Mouse (Mus musculus): ENCODE measurements at regions not wholly inside any gene's neighbourhood (a gene's known extent, or its start where the extent isn't known, plus 50 kb on each side); places are given as distances from the start of the nearest gene placed in this dataset.
A peak's percentile ranks its signal among the peaks of the same experiment; 100 is the strongest.

DNA sequence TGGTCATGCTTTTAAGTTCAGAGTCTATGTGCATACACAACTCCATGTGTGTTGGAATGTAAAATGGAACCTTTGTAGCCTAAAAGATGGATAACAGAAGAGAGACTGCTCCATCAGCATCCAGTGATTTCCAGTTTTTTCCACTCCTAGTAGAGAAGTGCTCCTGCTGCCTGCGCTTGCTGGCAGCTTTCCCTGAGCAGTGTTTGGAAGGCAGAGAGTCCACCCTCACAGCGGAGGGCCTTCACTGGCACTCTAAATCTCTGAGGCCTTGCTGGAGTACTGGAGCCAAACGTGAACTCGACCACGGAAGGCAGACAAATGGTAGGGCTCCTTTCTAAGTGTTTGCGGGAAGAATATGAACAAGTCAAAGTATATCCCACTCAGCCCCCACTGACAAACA is 108.0 kb upstream of the Ank start:
- DNase-seq (ENCODE audit: low spot score in 2 of 2) = peak; percentile 11 to 15
- intact Hi-C loops (cut with DNase I) = no loop called here

DNA sequence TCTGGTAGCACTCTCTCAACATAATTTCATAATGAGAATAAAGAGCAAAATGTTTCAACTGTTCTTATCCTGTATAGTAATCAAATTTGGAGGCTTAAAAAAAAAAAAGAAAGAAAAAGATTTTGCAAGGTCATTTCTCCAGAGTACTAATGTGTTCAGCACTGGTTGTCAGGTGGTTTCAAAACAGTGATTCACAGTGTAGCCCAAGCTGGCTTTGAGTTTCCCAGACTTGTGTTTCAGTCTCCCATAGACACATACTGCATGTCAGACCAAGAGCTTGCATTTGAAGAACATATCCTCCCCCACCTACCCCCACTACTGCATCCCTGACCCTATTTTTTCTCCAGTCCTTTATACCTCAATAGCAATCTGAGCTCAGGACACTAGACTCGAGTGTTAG is 107.2 kb upstream of the Ank start:
- intact Hi-C loops (cut with DNase I) = no loop called here
- DNase-seq (ENCODE audit: low spot score in 2 of 2) = no peak

DNA sequence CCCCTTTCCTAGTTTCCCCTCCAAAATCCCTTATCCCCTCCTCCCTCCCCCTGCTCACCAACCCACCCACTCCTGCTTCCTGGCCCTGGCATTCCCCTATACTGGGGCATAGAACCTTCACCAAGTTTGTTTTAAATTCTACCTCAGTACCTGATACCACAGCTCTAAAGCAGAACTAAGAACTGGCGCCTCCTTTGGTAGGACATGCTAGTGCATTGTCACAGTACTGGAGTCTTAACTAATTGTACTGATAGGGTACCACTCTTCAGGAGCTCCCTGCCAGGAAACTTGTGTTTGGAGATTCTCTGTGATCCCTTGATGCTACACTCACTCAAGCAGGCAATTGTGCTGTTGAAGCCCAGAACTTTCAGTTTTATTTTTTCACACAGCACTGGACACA is 92.0 kb upstream of the Ank start:
- DNase-seq (ENCODE audit: low spot score in 2 of 2) = no peak
- intact Hi-C loops (cut with DNase I) = no loop called here

DNA sequence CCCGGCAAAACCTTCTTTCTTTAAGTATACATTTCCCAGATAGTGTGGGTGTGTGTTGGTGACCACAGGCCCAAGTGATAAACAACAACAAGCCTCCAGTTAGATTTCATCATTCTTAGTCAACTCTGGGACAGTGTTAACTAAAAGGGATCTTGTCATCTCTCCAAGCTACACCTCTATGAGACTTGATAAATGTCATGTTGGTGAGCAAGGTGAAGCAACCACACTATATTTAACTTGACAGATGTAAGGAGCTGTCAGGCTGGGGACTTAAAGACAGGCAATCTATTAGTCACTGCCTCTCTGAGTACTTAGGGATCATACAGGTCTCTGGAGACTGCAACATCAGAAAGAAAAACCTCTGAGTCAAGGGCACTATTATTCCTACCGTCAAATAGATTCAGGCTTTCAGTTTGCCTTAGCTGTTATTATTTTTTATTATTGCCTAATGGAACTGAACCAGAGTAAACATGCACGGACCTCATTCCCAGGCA is 87.8 kb upstream of the Ank start:
- intact Hi-C loops (cut with DNase I) = no loop called here
- no peak for DNase-seq (ENCODE audit: low spot score in 2 of 2)

DNA sequence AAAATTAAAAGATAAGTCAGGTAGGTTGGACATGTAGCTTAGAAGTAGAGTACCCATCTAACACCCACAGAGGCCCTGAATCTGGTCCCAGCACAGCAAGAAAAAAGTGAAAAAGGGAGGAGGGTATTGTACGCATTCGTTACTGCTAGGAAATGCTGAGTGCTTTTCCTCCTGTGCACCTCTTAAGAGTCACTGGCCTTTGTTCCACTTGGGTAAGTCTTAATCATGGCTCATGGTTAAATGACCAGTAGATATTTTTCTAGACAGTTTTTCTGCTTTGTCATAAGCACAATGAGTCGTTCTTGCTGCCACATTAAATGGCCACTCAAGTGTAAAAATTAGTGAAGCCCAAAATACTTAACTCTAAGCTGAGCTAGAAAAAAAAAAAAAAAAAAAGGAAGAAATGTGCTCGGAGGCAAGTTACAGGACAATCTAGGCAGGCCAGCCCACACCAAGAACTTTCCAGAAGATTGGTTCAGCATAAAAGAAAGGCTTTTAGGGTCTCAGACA is 86.0 kb upstream of the Ank start:
- intact Hi-C loops (cut with DNase I) = no loop called here
- no peak for DNase-seq (ENCODE audit: low spot score in 2 of 2)

DNA sequence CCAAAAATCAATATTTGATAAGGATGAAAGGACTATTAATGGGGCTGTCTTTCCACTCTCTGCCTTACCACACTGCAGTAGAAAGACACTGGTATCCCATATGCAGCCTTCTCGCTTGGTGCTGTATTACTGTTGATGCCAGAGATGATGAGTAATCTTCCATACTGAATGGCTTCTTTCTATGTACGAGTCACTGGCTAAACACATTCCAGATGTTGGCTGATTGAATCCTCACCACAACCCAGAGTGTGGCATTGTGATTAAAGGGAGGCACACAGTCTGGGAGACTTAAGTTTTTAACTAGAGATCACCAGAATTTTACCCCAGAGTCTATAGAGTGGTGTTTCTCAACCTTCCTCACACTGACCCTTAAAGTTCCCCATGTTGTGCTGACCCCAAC is 84.9 kb upstream of the Ank start:
- no peak for DNase-seq (ENCODE audit: low spot score in 2 of 2)
- intact Hi-C loops (cut with DNase I) = no loop called here

DNA sequence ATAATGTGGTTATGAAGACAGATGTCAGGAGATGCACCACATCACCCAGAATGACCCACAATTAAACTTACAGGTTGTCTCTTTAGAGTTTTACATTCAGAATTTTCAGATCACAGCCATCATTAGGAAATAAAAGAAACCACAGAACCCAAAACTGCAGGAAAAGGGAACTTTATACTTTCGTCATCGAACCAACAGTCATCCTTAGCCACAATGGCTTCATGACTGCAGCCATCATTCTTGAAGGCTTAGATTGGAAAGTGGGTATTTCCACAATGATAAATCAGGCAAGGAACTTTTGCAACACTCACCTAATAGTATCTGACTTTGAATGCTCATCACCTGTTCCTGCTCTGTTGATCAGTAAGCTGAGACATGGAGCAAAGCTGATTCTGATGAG is 75.9 kb upstream of the Ank start:
- DNase-seq (ENCODE audit: low spot score in 2 of 2) = no peak
- intact Hi-C loops (cut with DNase I) = no loop called here

DNA sequence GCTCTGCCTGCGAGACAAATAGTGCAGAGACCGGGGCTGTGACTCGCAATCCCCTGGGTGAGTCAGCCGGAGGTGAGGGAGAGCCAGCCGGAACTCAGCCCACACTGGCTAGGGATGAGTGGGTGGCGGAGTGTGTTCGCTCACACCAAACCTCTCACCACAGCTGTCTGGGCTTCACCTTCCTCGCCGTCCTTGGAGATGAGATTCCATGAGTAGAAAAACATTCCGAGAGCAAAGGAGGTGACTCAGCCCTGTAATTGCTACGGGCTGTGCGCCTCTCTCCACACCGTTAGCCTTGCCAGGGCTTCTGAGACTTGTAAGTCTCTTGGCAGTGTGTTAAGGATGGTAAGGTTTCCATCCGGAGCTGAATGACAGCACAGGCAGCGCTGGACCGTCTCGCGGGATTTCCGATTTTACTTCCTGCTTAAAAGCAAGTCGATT is 60.7 kb upstream of the Ank start:
- intact Hi-C loops (cut with DNase I) = no loop called here
- peak; percentile 47 to 57 for DNase-seq (ENCODE audit: low spot score in 2 of 2)

DNA sequence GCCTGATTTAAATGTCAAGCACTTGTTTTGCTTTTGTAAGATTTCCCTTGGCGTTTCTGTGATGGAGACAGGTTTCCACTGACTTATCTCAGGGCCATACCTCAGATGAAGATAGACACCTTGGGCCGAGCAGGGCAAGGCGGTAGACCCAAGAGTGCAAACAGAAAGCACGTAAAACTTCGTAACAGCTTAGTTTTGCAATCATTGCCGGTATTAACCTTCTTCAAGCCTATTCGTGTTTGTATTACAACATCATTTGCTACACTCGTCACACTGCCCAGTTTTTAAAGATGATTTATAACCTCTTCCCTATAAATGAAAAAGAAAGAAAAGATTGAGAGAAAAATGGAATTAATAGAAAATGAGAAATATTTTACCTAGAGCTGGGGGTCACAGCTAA is 56.6 kb upstream of the Ank start:
- intact Hi-C loops (cut with DNase I) = loop anchor here (5.0 kb wide), 1 partner anchor 57 kb away; the partner anchor contains the start of gene Ank
- DNase-seq (ENCODE audit: low spot score in 2 of 2) = no peak

DNA sequence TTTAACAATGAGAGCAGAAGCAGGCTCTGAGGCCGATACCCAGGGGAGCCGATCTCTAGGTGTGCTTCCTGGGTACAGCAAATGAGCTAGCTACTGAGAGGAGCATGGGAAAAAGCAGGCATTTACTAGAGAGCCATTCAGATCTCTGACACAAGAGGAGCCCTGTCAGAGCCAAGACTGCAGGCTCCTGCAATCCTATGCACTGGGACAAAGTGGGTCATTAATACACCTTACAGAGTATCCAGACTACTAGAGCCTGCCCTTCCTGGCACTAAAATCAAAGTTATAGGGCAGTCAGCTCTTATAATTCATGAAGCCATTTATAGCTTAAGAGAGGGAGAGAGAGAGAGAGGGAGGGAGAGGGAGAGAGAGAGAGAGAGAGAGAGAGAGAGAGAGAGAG is 54.2 kb upstream of the Ank start:
- DNase-seq (ENCODE audit: low spot score in 2 of 2) = no peak
- intact Hi-C loops (cut with DNase I) = loop anchor here (5.0 kb wide), 1 partner anchor 55 kb away; the partner anchor contains the start of gene Ank

DNA sequence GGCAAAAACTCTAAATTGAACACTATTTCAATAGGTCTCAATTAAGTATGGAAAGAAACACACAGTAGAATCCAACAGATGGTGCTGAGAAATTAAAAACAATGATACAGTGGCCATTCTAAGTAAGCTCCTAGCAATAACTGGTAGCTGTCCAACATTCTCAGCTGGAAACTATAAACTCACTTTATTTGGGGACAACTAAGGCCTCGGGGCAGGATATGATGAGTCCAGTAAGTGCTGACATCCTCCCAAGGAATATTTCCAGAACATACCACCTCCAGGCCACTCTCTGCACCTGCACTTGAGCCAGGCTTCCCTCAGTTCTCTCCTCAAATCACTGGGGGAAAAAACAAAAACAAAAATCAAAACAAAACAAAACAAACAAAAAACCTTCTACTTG is 53.7 kb upstream of the Ank start:
- intact Hi-C loops (cut with DNase I) = loop anchor here (5.0 kb wide), 1 partner anchor 55 kb away; the partner anchor contains the start of gene Ank

DNA sequence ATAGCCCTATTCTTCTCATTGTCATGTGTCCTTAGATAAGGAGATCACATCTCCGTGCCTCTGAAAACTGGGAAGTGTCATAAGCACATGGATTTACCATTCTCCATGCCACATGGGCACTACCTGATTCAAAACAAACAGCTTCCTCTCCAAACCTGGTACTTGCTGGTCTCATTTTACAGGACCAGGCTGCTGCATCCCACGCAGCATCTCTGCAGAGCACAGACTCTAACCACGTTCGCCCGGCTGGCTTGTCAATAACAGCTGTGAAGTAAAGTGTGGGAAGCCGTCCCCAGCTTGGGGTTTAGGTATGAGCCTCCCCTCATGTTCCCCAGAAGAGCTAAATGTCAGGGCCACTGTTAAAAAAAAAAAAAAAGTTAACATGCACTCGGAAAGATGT is 53.0 kb upstream of the Ank start:
- intact Hi-C loops (cut with DNase I) = loop anchor here (5.0 kb wide), 1 partner anchor 54 kb away; the partner anchor contains the start of gene Ank
- DNase-seq (ENCODE audit: low spot score in 2 of 2) = no peak

More for the DNA sequence above, 53.7 kb upstream of the Ank start:
- no peak for DNase-seq (ENCODE audit: low spot score in 2 of 2)

DNA sequence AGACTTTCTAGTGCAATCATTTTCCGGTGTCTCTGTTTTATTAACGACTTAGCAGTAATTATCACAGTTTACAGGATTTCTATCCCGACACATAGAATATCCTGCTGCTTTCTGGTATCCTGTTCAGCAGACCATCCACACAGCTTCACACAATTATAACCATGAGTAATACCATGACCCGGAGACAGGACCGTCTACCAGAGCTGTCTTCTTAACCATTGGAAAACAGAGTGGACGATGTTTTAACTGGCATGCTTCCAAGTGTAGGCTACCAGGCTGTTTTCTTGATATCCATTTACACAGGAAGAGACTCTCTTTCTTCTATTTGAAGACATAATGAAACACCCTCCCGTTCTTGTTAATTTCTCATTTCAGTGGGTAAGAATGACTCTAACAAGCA is 51.7 kb upstream of the Ank start:
- DNase-seq (ENCODE audit: low spot score in 2 of 2) = no peak

More for the DNA sequence above, 51.7 kb upstream of the Ank start:
- intact Hi-C loops (cut with DNase I) = loop anchor here (5.0 kb wide), 1 partner anchor 52 kb away; the partner anchor contains the start of gene Ank
